ENCODE assay signal across 22 mouse cellular contexts in the genomic region with DNA sequence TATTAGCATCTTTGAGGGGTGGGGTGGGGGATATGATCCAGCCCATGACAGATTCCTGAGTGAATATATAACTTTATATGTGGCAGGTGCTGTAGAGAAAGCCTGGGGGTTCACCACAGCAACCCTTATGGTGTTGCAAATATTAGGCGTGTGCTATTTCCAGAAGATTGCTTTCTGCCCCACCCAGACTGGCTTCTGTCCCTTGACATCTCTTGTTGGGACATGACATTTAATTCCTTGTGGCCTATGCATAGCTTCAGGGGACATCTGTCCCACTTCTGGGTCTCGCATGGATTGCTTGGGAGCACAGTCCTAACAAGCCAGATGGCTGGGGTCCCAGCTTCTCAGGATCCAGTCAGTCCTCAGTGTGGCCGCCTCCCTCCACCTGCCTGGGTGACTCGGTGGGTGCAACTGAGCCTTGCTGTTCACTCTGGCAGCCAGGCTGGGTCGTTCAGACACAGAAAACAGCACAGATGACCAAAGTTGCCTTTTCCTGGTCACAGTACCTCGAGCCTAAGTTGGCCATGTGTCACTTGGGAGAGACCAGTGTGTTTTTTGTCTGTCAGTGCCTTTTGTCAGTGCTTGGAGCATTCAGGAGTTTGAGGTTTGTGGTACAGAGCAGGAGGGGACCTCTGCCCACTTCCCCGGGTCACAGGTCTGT.
DNase-seq lines count a peak whose midpoint lies in the region; ATAC-seq lines count a peak whose summit lies in the region.
"Had no signal": no experiment of that assay in that cellular context is flagged by ENCODE, and none has a peak within 500 bp of the region (broad histone marks: within the 10 kb centered on the region; RNA-seq: fewer than 3 reads in every experiment).

No protein-coding gene starts in this region.

- H3K27me3 ChIP-seq in kidney, embryonic 15.5 days: no peaks in the 10 kb centered on the region
- no peaks in the 10 kb centered on the region for H3K27me3 ChIP-seq in limb, embryonic 15.5 days
- H3K27me3 ChIP-seq: heart, embryonic 15.5 days; intestine, embryonic 15.5 days; limb, embryonic 12.5 days had no signal

- no peaks in the 10 kb centered on the region for H3K9me3 ChIP-seq in kidney, embryonic 15.5 days (replicated peaks)
- H3K9me3 ChIP-seq in limb, embryonic 15.5 days: no peaks in the 10 kb centered on the region
- H3K9me3 ChIP-seq: heart, embryonic 15.5 days; intestine, embryonic 15.5 days; limb, embryonic 12.5 days had no signal

- peaks cover 27% of the 10 kb centered on the region for H3K4me1 ChIP-seq in kidney, embryonic 15.5 days
- peaks cover 12% of the 10 kb centered on the region for H3K4me1 ChIP-seq in limb, embryonic 15.5 days

- H3K9ac ChIP-seq in kidney, embryonic 15.5 days: no peak overlapping the region
- no peak overlapping the region for H3K9ac ChIP-seq in limb, embryonic 15.5 days
- H3K9ac ChIP-seq: forebrain, postnatal 0 days; heart, embryonic 15.5 days; intestine, embryonic 15.5 days; limb, embryonic 12.5 days; liver, embryonic 14.5 days; lung, embryonic 14.5 days had no signal

- H3K4me2 ChIP-seq in kidney, embryonic 15.5 days: no peak overlapping the region
- no peak overlapping the region for H3K4me2 ChIP-seq in limb, embryonic 15.5 days
- H3K4me2 ChIP-seq: heart, embryonic 15.5 days; intestine, embryonic 15.5 days; limb, embryonic 12.5 days; lung, embryonic 14.5 days had no signal

- no peak for ATAC-seq in kidney, embryonic 15.5 days (replicated peaks; ENCODE audit: low FRiP score)
- ATAC-seq in limb, embryonic 15.5 days (ENCODE audit: insufficient number of reproducible peaks, low FRiP score, low TSS enrichment, low read depth): 0 out of 2 replicates have a peak, but pooled peaks have one; percentile 9
- ATAC-seq: forebrain, postnatal 0 days; hindbrain, embryonic 16.5 days; intestine, embryonic 15.5 days had no signal

- no peaks in the 10 kb centered on the region for H3K36me3 ChIP-seq in kidney, embryonic 15.5 days
- no peaks in the 10 kb centered on the region for H3K36me3 ChIP-seq in limb, embryonic 15.5 days
- H3K36me3 ChIP-seq: heart, embryonic 15.5 days; intestine, embryonic 15.5 days; limb, embryonic 12.5 days had no signal

- intact Hi-C loops in left cerebral cortex, postnatal 10 days (cut with DNase I): no loop called here

- no peak overlapping the region for H3K4me3 ChIP-seq in kidney, embryonic 15.5 days (replicated peaks)
- no peak overlapping the region for H3K4me3 ChIP-seq in limb, embryonic 15.5 days
- H3K4me3 ChIP-seq: heart, adult 2 months; heart, embryonic 15.5 days; intestine, embryonic 15.5 days; limb, embryonic 12.5 days had no signal

- DNase-seq in gastrocnemius, adult 18-20 months (ENCODE audit: low spot score): peak; percentile 66
- no peak for DNase-seq in gastrocnemius, postnatal 4 days (ENCODE audit: low spot score in 2 of 2)
- DNase-seq in kidney, postnatal 36 days: no peak
- peak; percentile 59 to 72 for DNase-seq in gastrocnemius, adult 8-10 months (ENCODE audit: low spot score in 2 of 2)
- no peak for DNase-seq in left cerebral cortex, postnatal 10 days (ENCODE audit: extremely low spot score in 1 of 2, low spot score in 2 of 2)
- DNase-seq in lung, postnatal 36 days: no peak
- DNase-seq: adrenal gland, postnatal 25 days; cerebellum, adult 8-10 months; forebrain, postnatal 0 days; heart, adult 2 months; heart, postnatal 4 days; lung, embryonic 14.5 days; lung, postnatal 4 days; midbrain, embryonic 14.5 days had no signal

- 73% methylated on average over 7 of the region's 7 CpGs for WGBS in kidney, embryonic 15.5 days
- WGBS in limb, embryonic 15.5 days: 67% methylated on average over 7 of the region's 7 CpGs

- 0 out of 2 replicates have a peak overlapping the region, but pooled peaks have one; percentile 32 for H3K27ac ChIP-seq in kidney, embryonic 15.5 days
- no peak overlapping the region for H3K27ac ChIP-seq in limb, embryonic 15.5 days
- H3K27ac ChIP-seq: heart, adult 2 months; heart, embryonic 15.5 days; intestine, embryonic 15.5 days; limb, embryonic 12.5 days; liver, embryonic 14.5 days; stomach, postnatal 0 days had no signal

Comparison
In these comparisons a context has a peak if more than half of its experiments do, and no peak if none do; other contexts are left out.
1. DNase-seq: peak in gastrocnemius, adult 18-20 months (single experiment) and gastrocnemius, adult 8-10 months (2 of 2); none in gastrocnemius, postnatal 4 days (0 of 2), kidney, postnatal 36 days (0 of 2), left cerebral cortex, postnatal 10 days (0 of 2) and lung, postnatal 36 days (single experiment).